Mouse (Mus musculus) lung, embryonic 16.5 days (tissue): ENCODE data around the gene Galnt16. TPM values are rescaled to one million over a fixed set of nuclear protein-coding genes. Genes with fewer than 3 reads are reported as not detected.

Experiments used
- ATAC-seq: fragments of 200-750 bp; cut with Nextera tagmentation; 2 replicates; pipeline ENCODE4 v1.8.0; 2017; ENCODE audit warnings: low read depth, mild to moderate bottlenecking, moderate library complexity
- H3K27ac ChIP-seq: fragments of 300-500 bp; sonication (generic); 2 replicates; pipeline ENCODE4 v1.5.1; 2014; ENCODE audit warnings: mild to moderate bottlenecking, control low read depth, low read length
- H3K27me3 ChIP-seq: fragments of 300-500 bp; sonication (generic); 2 replicates; pipeline ENCODE4 v1.6.1; 2014; ENCODE audit warnings: low read depth, low read length, mixed read lengths; ENCODE audit not compliant: control insufficient read depth, insufficient read depth
- H3K36me3 ChIP-seq: fragments of 300-500 bp; sonication (generic); 2 replicates; pipeline ENCODE4 v1.6.1; 2014; ENCODE audit warnings: low read length; ENCODE audit not compliant: control insufficient read depth, insufficient read depth
- H3K4me1 ChIP-seq: fragments of 300-500 bp; sonication (generic); replicated peaks from 2 replicates; pipeline ENCODE4 v1.6.1; 2014; ENCODE audit warnings: low read length, mixed read lengths; ENCODE audit not compliant: control insufficient read depth, insufficient read depth
- H3K4me2 ChIP-seq: fragments of 300-500 bp; sonication (generic); 2 replicates; pipeline ENCODE4 v1.6.1; 2014; ENCODE audit warnings: low read depth, low read length, control low read depth
- H3K4me3 ChIP-seq: fragments of 300-500 bp; sonication (generic); 2 replicates; pipeline ENCODE4 v1.5.1; 2014; ENCODE audit warnings: mild to moderate bottlenecking, low read length, control low read depth
- H3K9ac ChIP-seq: fragments of 300-500 bp; sonication (generic); 2 replicates; pipeline ENCODE4 v1.6.1; 2014; ENCODE audit warnings: low read length, control low read depth
- H3K9me3 ChIP-seq: fragments of 300-500 bp; sonication (generic); 2 replicates; pipeline ENCODE4 v1.6.1; 2016; ENCODE audit warnings: low read length; ENCODE audit not compliant: control insufficient read depth
- WGBS: fragments of 180-500 bp; shearing (Covaris S2); extraction: QIAGEN DNeasy Blood & Tissue Kit; methylation state at CpG from one replicate; pipeline ENCODE4 v1.1.7; 2014; 5-methylcytosine and 5-hydroxymethylcytosine counted together
- polyA plus RNA-seq: library from polyadenylated mRNA; unstranded; fragments of >200 nt; fragmentation: Nextera tagmentation; extraction: Ambion mirVana; gene quantifications from 2 replicates; pipeline ENCODE4 v1.2.1, GENCODE M21; 2015

The Galnt16 gene
- 13.0 and 13.4 TPM in 2 replicates for polyA plus RNA-seq

DNA sequence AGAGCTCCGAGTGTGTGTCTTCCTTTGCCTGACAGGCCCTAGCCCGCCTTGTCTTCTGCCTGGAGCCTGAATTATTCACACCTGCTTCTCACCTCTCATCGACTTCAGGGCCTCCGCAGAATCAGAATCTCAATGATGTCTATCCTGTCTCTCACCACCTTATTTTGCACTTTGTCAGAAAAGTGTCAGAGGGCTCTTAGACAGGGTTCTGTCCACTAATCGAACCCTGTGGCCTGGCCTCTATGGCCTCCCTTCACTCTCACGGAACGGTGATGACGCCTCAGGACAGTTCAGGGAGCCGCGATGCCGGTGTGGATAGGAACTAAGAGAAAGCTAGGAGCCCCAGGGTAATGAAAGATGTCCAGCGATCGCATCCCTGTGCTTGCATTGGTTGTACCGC, at the start of gene Galnt16:
Gene Galnt16 (plus strand): TSS at position 301 of the 400 bp plus-strand sequence.
- ATAC-seq: no peak
- Histone ChIP-seq H3K4me3 (peak within 1 kb of the TSS; percentile 64), H3K9ac (peak within 1 kb of the TSS; percentile 65), H3K4me2 (peak within 1 kb of the TSS; percentile 97), H3K27me3 (peaks cover 45% of the 10 kb centered on the region), H3K27ac (no peak within 1 kb of the TSS), H3K4me1 (peaks cover 18% of the 10 kb centered on the region), H3K9me3 (no peaks in the 10 kb centered on the region), H3K36me3 (no peaks in the 10 kb centered on the region)
- 6% methylated on average over 14 of the region's 14 CpGs for WGBS

- no peaks in the 10 kb centered on the region for H3K4me1 ChIP-seq
- H3K9me3 ChIP-seq: no peaks in the 10 kb centered on the region
- H3K27ac ChIP-seq: no peak overlapping the region
- H3K9ac ChIP-seq: no peak overlapping the region
- H3K27me3 ChIP-seq: no peaks in the 10 kb centered on the region
- no peak for ATAC-seq
- no peak overlapping the region for H3K4me2 ChIP-seq
- WGBS: 65% methylated on average over 2 of the region's 2 CpGs
- no peak overlapping the region for H3K4me3 ChIP-seq
- H3K36me3 ChIP-seq: no peaks in the 10 kb centered on the region
These were observed 47.9 kb upstream of the Galnt16 start for GRCm38 (mm10) chr12:80470206-80470605.

GRCm38 (mm10) chr12:80471926-80472325, 46.2 kb upstream of the Galnt16 start:
- Histone ChIP-seq H3K4me2 (no peak overlapping the region), H3K4me3 (no peak overlapping the region), H3K9me3 (no peaks in the 10 kb centered on the region), H3K4me1 (no peaks in the 10 kb centered on the region), H3K27ac (no peak overlapping the region), H3K27me3 (no peaks in the 10 kb centered on the region), H3K36me3 (no peaks in the 10 kb centered on the region; the same call in 1 of the 2 replicates), H3K9ac (no peak overlapping the region)
- no peak for ATAC-seq
- WGBS: 77% methylated on average over 4 of the region's 4 CpGs

- no peak overlapping the region for H3K4me2 ChIP-seq
- 78% methylated on average over 3 of the region's 3 CpGs for WGBS
- no peak overlapping the region for H3K27ac ChIP-seq
- no peaks in the 10 kb centered on the region for H3K27me3 ChIP-seq
- no peak for ATAC-seq
- H3K9me3 ChIP-seq: no peaks in the 10 kb centered on the region
- H3K4me1 ChIP-seq: no peaks in the 10 kb centered on the region
- no peaks in the 10 kb centered on the region; the same call in 1 of the 2 replicates for H3K36me3 ChIP-seq
- H3K4me3 ChIP-seq: no peak overlapping the region
- H3K9ac ChIP-seq: no peak overlapping the region
These were observed 44.3 kb upstream of the Galnt16 start for GRCm38 (mm10) chr12:80473731-80474130.

DNA sequence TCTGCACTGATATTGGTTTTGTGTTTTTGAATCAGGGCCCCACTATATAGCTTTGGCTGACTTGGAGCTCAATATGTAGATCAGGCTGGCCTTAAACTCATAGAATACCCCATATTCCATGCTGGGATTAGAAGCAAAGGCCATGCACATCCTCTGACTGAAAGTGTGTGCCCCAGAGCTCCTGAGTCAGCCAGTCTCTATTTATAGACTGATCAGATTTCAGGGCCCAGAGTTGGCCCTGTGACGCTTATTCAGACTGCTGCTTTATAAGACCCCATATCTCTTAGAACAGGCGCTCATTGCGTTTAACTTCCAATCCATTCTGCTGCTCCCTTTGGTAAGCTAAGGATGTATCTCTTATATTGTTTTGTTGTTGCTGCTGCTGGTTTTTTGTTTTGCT, 38.1 kb upstream of the Galnt16 start:
- H3K4me3 ChIP-seq: no peak overlapping the region
- no peaks in the 10 kb centered on the region for H3K27me3 ChIP-seq
- 81% methylated on average over 3 of the region's 3 CpGs for WGBS
- no peaks in the 10 kb centered on the region for H3K4me1 ChIP-seq
- no peak for ATAC-seq
- H3K9ac ChIP-seq: no peak overlapping the region
- H3K27ac ChIP-seq: no peak overlapping the region
- no peaks in the 10 kb centered on the region for H3K9me3 ChIP-seq
- no peaks in the 10 kb centered on the region; the same call in 1 of the 2 replicates for H3K36me3 ChIP-seq
- H3K4me2 ChIP-seq: no peak overlapping the region

GRCm38 (mm10) chr12:80483397-80483796, 34.7 kb upstream of the Galnt16 start:
- no peak for ATAC-seq
- no peaks in the 10 kb centered on the region; the same call in 1 of the 2 replicates for H3K36me3 ChIP-seq

GRCm38 (mm10) chr12:80493311-80493710, 24.8 kb upstream of the Galnt16 start:
- Histone ChIP-seq H3K27me3 (no peaks in the 10 kb centered on the region), H3K9me3 (no peaks in the 10 kb centered on the region; the same call in 1 of the 2 replicates), H3K4me2 (no peak overlapping the region), H3K4me3 (no peak overlapping the region), H3K9ac (no peak overlapping the region), H3K4me1 (no peaks in the 10 kb centered on the region), H3K27ac (no peak overlapping the region), H3K36me3 (peaks cover 22% of the 10 kb centered on the region)
- WGBS: 96% methylated on average over 5 of the region's 5 CpGs
- ATAC-seq: no peak

More at GRCm38 (mm10) chr12:80483397-80483796, 34.7 kb upstream of the Galnt16 start:
- WGBS: 29% methylated on average over 2 of the region's 3 CpGs
- H3K4me1 ChIP-seq: no peaks in the 10 kb centered on the region
- no peaks in the 10 kb centered on the region for H3K27me3 ChIP-seq
- H3K27ac ChIP-seq: no peak overlapping the region
- no peak overlapping the region for H3K4me2 ChIP-seq
- no peaks in the 10 kb centered on the region for H3K9me3 ChIP-seq
- H3K4me3 ChIP-seq: no peak overlapping the region
- H3K9ac ChIP-seq: no peak overlapping the region

DNA sequence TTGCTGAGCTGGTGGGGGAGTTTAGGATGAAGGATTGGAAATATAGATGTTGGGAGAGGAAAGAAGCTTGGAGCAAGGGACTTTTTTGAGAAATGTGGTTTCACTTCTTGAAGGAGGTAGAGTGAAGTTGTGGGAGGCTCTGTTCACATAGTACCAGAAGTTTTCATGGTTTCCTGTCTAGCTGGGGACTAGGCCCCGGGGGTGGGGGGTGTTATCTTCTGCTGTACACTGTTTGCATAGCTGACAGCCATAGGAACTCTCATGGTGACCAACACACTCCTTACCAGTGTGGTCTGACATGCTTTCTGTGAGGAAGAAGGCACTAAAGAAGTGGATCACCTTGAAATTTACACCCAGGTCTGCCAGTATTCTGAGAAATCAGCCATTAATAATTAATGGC, 22.4 kb upstream of the Galnt16 start:
- no peak overlapping the region for H3K27ac ChIP-seq
- H3K4me3 ChIP-seq: no peak overlapping the region
- H3K36me3 ChIP-seq: peaks cover 19% of the 10 kb centered on the region
- no peaks in the 10 kb centered on the region; the same call in 1 of the 2 replicates for H3K9me3 ChIP-seq
- WGBS: 56% methylated on average over 1 of the region's 1 CpGs
- H3K9ac ChIP-seq: no peak overlapping the region
- no peak for ATAC-seq
- H3K27me3 ChIP-seq: no peaks in the 10 kb centered on the region
- no peak overlapping the region for H3K4me2 ChIP-seq
- no peaks in the 10 kb centered on the region for H3K4me1 ChIP-seq

DNA sequence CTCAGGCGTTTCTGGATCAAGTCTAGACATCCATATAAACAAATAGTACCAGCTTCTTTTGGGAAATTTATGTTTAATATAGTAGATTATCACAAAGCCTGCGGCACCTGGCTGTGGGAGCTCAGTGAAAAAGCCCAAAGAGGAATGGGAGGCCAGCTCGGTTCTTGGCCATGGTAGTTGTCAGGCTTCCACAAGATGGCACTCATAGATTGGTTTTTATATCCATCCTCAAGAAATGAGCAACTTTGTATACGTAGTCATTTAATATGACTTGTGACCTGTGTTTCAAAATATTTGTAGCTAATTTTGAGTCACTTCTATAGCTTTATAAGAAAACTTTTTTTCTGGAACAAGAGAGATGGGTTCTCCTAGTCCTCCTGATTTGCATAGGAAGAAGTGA, 19.7 kb upstream of the Galnt16 start:
- H3K36me3 ChIP-seq: peaks cover 3% of the 10 kb centered on the region; the same call in 1 of the 2 replicates
- ATAC-seq: no peak
- no peak overlapping the region for H3K4me3 ChIP-seq
- 38% methylated on average over 4 of the region's 4 CpGs for WGBS
- no peak overlapping the region for H3K9ac ChIP-seq
- H3K9me3 ChIP-seq: no peaks in the 10 kb centered on the region; the same call in 1 of the 2 replicates
- H3K4me2 ChIP-seq: no peak overlapping the region
- H3K27me3 ChIP-seq: no peaks in the 10 kb centered on the region
- H3K27ac ChIP-seq: no peak overlapping the region
- no peaks in the 10 kb centered on the region for H3K4me1 ChIP-seq

DNA sequence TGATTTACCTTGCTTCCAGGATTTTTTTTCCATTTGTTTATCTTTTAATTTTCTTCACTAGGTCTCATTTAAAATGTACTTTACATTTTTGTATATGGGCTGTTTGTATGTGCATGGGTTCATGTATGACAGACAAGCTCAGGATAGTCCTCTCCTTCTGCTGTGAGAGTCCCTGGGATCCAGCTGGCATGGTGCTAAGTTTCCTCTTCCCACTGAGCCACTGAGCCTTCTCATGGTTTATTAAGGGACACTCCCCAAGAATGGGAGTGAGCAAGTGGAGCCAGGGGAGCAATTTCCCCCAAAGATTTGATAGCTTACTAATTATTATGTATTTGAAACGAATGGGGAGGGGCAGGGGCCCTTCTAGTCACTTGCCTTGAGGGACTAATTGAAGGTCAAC, 17.6 kb upstream of the Galnt16 start:
- 53% methylated on average over 1 of the region's 1 CpGs for WGBS
- Histone ChIP-seq H3K27ac (no peak overlapping the region), H3K9me3 (no peaks in the 10 kb centered on the region), H3K4me3 (no peak overlapping the region), H3K4me1 (no peaks in the 10 kb centered on the region), H3K36me3 (no peaks in the 10 kb centered on the region), H3K9ac (no peak overlapping the region), H3K4me2 (no peak overlapping the region), H3K27me3 (no peaks in the 10 kb centered on the region)
- ATAC-seq: no peak
